Mouse (Mus musculus): Measurements from ENCODE around the gene Krt14.

- TF ChIP-seq CTCF (IDR thresholded peaks at IDR 0.05) (no peak), POLR2A (IDR thresholded peaks at IDR 0.05; ENCODE audit: insufficient read depth, low read depth, low read length) (no peak)
These were observed 39.3 kb downstream of the Krt14 start for GRCm38 (mm10) chr11:100168071-100168470.

Data from heart, adult 2 months (tissue).